Mouse (Mus musculus) MEL-GATA-1-ER (cell line): Measurements from ENCODE around the gene Mpzl1.

Experiments used
- DNase-seq: peaks from one replicate; pipeline ENCODE4 v3.0.0-alpha.2; 2012; ENCODE audit warnings: low read depth; ENCODE audit errors: extremely low read depth

Mpzl1 gene

DNA sequence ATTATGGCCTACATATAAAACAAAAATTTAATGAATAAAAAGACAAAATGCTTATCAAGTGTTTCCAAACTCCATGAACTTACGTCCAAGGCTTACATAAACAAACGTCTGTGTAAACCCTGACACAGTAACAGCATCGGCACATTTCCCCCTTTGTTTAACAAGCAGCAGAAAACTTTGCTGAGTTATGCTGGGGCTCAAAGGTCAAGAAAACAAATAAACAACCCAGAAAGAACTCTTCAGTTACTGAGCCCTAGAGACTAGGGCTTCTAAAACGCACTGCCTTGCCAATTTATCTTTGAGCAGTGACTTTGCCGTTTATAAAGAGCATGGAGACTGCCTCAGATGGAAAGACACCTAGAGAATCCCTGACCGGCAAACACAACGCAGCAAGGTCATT lies 17.7 kb downstream of the Mpzl1 start:
- no peak for DNase-seq

DNA sequence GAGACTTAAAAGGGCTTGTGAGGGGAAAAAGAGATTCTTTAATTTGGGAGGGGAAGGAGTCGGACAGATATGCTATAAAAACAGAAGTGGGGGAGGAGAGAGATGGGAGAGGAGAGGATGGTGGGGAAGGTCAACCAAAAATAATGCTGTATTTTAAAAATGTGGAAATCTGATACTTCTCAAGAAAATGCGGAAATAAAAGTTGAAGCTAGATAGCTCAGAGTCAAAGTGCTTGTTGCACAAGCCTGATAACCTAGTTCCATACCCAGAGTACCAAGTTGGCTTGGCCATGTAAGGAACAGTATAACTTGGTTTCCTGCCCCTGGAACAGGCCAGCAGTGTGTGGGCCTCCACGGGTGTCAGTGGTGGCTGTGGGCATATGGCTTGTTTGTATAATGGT lies 19.5 kb downstream of the Mpzl1 start:
- peak; percentile 54 for DNase-seq

DNA sequence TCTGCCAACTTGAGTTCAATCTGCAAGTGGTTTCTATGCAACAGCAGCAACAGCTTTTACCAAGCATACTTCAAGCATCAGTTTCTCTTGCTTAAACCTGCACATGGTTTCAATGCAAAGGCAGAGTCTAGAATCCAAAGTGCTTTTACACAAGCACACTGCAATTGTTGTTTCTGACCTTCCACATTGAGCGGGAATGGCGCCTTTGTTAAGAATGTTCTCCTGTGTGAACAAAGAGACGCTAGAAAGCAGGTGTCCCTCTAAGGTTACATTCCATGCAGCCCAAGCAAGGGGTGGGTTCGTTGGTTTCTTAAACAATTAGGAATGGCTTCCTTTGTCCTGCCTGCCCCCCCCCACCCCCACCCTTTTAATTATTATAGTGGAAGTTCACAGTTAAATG lies 20.4 kb downstream of the Mpzl1 start:
- no peak for DNase-seq

GRCm38 (mm10) chr1:165612714-165613113 lies 21.6 kb downstream of the Mpzl1 start:
- DNase-seq, result no peak

GRCm38 (mm10) chr1:165610321-165610999 lies 23.9 kb downstream of the Mpzl1 start:
- no peak for DNase-seq

DNA sequence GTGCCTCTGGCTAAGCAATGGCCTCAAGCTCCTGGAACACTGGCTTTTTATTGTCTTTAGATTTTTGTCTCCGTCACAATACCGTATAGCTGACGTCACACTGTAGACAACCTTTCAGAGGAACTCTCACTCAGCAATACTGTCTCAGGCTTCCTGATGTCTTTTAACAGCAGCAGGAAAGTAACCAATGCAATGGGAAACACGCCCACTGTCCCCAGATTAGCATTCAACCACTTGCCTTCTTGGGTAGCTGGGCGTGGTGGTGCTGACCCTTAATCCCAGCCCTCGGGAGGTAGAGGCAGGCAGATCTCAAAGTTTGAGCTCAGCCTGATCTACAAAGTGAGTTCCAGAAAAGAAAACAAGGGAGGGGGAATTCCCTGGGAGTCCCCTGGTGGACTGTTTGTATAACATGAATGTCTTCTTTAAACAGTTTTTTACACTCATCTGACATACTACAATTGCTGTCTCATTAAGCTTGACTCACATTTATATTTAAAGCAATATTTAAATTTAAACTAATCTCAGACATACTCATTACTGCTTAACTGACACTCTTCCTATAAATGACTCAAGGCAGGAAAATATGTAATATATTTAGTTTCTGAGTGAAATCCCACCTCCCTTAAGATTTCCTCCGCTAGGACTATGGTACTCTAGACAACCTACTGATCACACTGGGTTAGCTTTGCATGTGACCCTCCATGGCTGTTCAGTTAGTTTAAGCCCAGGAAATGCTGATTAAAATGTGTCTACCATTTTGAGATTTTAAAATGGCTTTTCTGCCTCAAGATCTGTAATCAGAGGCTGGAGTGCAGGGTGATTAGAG lies 24.6 kb downstream of the Mpzl1 start:
- no peak for DNase-seq

- DNase-seq, result no peak
These were observed 25.4 kb downstream of the Mpzl1 start for GRCm38 (mm10) chr1:165608904-165609303.

DNA sequence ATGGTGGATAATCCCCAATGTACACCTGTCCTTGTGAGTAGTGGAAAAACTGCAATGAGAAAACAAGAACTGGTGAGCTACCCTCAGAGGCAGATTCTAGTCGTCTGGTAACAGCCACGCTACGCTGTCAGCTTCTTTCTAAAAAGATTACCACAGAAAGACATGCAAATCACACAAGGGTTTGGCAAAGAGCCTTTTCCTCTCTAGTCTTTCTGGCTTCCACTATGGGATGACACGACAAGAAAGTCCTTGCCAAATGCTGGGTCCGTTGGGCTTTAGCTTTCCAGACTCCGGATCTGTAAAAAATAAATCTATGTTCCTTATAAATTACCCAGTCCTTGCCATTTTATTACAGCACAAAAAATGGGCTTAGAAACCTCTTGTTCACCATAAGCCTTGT lies 28.6 kb downstream of the Mpzl1 start:
- DNase-seq, result no peak

GRCm38 (mm10) chr1:165605108-165605507 lies 29.2 kb downstream of the Mpzl1 start:
- no peak for DNase-seq

GRCm38 (mm10) chr1:165604203-165604602 lies 30.1 kb downstream of the Mpzl1 start:
- no peak for DNase-seq

- DNase-seq, result no peak
These were observed 31.1 kb downstream of the Mpzl1 start for GRCm38 (mm10) chr1:165603218-165603617.

- DNase-seq, result no peak
These were observed 32.5 kb downstream of the Mpzl1 start for GRCm38 (mm10) chr1:165601775-165602280.

DNA sequence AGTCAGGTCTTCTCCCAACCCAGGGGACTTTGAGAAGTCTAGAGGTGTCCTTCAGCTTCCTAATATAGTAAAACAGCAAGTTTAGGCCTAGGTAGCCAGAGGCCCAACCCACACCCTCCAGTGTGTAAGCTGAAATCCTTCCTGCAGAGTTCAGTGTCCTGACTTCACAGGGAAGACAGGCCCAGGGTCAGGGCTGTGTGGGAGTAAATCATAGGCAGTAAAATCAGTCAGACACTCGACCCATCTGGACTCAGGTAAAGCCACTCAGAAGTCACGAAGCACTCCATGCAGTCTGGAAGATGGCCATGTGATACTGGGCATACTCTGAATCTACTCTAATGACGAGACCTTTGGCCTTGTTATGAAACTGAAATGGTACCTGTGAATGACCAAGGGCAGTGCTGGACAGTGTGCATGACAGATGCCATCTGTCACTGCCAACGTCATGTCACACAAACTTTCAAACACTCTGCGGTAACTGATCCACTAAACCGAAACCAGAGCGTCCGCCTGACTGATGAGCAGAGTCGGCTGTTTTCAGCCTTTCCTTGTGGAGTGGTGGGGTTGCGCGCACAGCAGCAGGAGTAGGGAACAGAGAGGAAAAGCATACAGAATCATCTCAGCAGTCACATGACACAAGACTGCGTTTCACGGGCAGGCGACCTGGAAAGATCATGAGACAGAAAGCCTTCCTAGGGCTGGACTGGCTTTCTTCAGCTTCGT lies 39.5 kb downstream of the Mpzl1 start:
- DNase-seq, result no peak

GRCm38 (mm10) chr1:165592295-165593082 lies 41.8 kb downstream of the Mpzl1 start:
- no peak for DNase-seq

- DNase-seq, result no peak
These were observed 43.6 kb downstream of the Mpzl1 start for GRCm38 (mm10) chr1:165590760-165591159.

DNA sequence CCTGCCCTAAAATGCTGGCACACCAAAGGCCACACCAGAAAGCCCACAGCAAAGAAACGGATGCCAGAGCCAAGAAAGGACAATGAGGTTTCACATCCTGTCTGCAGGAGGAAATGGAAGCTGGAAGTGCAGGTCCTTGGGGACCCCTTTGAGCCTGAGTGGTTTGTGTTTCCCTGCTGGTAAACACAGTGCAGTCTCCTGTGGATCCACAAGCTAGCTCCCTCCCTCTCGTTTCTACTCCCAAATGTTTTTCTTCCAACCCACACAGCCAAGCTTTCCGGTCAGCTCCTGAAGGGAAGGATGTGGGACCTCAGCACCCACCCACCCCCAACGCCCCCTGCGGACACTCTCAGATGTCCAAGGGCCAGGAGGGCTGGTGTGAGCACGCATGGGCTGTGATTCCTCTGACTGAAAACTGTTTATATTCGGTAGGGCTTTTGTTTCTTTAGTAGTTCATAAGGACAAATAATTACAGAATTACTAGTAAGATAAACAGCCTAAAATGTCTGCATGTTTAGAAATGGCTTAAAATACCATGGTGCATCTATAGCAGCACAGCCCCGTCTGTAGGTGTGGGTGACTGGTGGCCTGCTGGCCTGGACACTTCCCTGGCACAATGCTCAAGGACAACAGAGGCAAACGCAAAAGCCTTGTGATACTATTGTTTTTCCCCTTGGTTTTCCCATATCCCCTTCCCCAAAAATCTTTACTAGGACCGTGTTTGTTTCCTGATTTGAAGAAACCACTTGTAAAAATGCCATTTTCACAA lies 44.9 kb downstream of the Mpzl1 start:
- no peak for DNase-seq

- DNase-seq, result no peak
These were observed 46.5 kb downstream of the Mpzl1 start for GRCm38 (mm10) chr1:165587845-165588244.

DNA sequence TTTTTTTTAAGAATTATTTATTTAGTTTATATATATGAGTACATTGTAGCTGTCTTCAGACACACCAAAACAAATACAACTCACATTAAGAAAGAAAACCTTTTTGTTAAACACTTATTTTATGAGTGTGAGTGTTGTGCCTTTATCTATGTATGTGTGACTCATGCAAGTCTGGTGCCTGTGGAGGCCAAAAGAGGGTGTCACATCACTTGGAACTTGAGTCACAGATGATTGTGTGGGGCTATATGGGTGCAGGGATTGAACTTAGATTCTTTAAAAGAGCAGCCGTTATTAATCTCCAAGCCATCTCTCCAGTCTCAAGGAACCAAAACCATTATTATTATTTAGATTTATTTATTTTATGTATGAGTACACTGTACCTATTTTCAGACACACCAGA lies 48.0 kb downstream of the Mpzl1 start:
- DNase-seq, result no peak

- DNase-seq, result no peak
These were observed 48.8 kb downstream of the Mpzl1 start for GRCm38 (mm10) chr1:165585389-165586104.
